Mouse (Mus musculus) splenic B cell, adult 2 months (primary cell): ENCODE results near the gene Hectd4.
"Not testable (repeated sequence)": the region's sequence is repeated elsewhere in the genome, so short reads cannot be mapped to it uniquely, and the experiment has no call there.

Experiments used
- DNase-seq: peaks from one replicate; pipeline ENCODE4 v3.0.0-alpha.2; 2011; ENCODE audit warnings: low read depth, low spot score
- H3K27me3 ChIP-seq: 2 replicates; pipeline ENCODE4 v1.6.1; 2012; ENCODE audit warnings: mild to moderate bottlenecking, low read length, moderate library complexity, mixed read lengths; ENCODE audit not compliant: control insufficient read depth, poor library complexity, insufficient read depth, severe bottlenecking
- H3K36me3 ChIP-seq: 2 replicates; pipeline ENCODE4 v1.6.1; 2012; ENCODE audit warnings: mild to moderate bottlenecking, low read length, moderate library complexity, mixed read lengths; ENCODE audit not compliant: control insufficient read depth, poor library complexity, insufficient read depth, severe bottlenecking

The Hectd4 gene

DNA sequence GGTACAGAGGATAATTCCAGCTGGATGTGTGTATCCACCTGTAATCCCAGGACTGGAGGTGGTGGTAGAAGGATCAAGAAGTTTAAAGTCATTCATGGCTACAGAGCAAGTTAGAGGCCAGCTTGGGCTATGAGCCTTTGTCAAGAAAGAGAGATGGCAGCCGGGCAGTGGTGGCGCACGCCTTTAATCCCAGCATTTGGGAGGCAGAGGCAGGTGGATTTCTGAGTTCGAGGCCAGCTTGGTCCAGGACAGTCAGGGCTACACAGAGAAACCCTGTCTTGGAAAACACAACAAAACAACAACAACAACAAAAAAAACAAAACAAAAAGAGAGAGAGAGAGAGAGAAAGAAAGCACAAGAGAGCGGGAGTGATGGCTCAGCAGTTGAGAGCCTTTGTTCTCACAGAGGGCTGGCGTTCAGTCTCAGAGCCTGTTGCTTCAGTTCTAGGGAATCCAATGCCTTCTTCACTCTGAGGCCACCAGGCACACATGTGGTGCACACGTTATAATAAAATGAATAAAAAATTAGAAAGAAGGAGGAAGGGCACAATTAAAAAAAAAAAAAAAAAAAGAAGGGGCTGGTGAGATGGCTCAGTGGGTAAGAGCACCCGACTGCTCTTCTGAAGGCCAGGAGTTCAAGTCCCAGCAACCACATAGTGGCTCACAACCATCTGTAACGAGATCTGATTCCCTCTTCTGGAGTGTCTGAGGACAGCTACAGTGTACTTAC, 3.3 kb upstream of the Hectd4 start:
- H3K27me3 ChIP-seq, H3K36me3 ChIP-seq, DNase-seq: not testable (repeated sequence)

DNA sequence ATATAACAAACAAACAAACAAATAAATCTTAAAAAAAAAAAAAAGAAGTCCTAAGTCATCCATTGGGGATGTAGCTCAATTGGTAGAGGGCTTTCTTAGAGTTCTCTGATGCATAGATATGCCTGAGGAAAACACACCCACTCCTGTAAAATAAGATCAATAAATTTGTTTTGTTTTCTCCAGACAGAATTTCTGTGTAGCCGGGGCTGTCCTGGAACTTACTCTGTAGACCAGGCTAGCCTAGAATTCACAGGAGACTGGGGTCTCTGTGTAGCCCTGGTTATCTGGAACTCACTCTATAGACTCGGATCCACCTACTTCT, 2.7 kb upstream of the Hectd4 start:
- no peak for DNase-seq
- Histone ChIP-seq H3K27me3 (no peaks in the 10 kb centered on the region; the same call in 1 of the 2 replicates), H3K36me3 (peaks cover 4% of the 10 kb centered on the region; the same call in 1 of the 2 replicates)

- H3K36me3 ChIP-seq = no peaks in the 10 kb centered on the region
- H3K27me3 ChIP-seq = no peaks in the 10 kb centered on the region; the same call in 1 of the 2 replicates
Measured at GRCm38 (mm10) chr5:121219190-121219589, 829 bp upstream of the Hectd4 start.

GRCm38 (mm10) chr5:121220732-121221301, 798 bp downstream of the Hectd4 start:
- DNase-seq = peak; percentile 36
- Histone ChIP-seq H3K27me3 (no peaks in the 10 kb centered on the region), H3K36me3 (no peaks in the 10 kb centered on the region)

More at GRCm38 (mm10) chr5:121219190-121219589, 829 bp upstream of the Hectd4 start:
- DNase-seq = peak; percentile 76

DNA sequence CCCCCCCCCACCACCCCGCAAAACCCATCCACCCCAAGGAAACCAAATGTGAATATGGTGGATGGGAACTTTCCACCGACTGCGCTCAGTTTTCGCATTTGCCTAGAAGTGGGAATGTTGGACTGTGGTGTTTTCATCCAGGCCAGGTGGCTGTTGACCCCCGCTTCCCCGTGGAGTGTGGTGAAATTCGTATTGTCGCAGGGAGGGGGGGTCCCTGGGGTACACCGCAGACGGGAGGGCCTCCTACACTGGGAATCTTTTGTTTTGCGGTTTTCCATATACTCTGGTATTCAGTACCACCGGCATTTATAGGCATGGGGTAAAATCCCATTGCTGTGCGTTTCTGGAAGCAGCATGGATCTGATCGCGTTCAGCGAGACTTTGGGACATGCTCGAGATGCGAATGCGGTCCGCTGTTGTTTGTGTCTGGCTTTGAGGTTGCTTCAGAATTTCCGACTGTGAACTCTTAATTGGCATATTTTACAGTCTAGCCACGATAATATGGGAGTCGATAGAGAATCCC, 1.4 kb downstream of the Hectd4 start:
- Histone ChIP-seq H3K36me3 (no peaks in the 10 kb centered on the region), H3K27me3 (no peaks in the 10 kb centered on the region)
- DNase-seq = no peak

DNA sequence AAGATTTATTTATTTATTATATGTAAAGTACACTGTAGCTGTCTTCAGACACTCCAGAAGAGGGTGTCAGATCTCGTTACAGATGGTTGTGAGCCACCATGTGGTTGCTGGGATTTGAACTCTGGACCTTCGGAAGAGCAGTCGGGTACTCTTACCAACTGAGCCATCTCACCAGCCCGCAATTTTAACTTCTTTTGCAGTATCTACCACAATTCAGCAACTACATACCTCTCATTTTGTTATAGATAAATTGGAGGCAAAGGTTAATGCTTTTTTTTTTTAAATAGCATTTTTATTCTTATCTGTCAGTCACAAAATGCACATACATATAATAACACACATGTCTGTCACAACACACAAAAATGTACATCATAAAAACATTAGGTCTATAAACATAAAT, 4.0 kb downstream of the Hectd4 start:
- not testable (repeated sequence) for DNase-seq, H3K27me3 ChIP-seq, H3K36me3 ChIP-seq

DNA sequence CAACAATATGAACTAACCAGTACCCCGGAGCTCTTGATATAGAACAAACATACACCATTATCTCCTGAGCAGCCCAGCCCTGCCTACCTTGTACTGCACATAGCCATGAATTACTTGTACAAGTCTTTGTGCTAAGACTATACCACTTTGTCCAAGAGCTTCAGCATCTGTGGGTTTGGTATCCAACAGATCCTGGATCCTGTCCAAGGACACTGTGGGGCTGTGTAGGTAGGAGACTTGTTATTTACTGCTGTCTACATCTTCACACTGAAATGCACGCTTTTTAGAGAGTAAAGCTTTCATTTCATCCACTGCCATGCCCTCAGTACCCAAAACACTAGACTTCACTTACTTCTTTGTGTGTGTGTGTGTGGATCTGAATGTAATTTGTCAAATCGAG, 4.8 kb downstream of the Hectd4 start:
- no peaks in the 10 kb centered on the region for H3K27me3 ChIP-seq
- no peak for DNase-seq
- H3K36me3 ChIP-seq = no peaks in the 10 kb centered on the region; the same call in 1 of the 2 replicates

DNA sequence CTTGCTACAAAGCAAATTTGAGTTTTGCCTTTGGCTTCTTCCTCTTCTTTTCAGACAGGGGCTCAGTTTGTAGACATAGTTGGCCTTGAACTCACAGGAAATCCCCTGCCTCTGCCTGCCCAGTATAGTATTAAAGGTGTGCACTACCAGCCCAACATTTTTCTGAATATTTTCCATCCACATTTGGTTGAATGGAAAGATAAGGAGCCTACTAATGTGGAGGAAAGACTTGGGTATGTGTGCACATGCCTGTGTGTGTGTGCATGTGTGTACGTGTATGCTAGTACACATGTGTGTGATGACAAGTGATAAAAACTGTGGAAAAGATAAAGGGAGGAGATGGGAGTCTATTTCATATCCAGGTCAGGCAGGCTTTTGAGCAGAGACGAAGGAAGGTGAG, 5.8 kb downstream of the Hectd4 start:
- no peak for DNase-seq
- no peaks in the 10 kb centered on the region for H3K27me3 ChIP-seq
- no peaks in the 10 kb centered on the region; the same call in 1 of the 2 replicates for H3K36me3 ChIP-seq

DNA sequence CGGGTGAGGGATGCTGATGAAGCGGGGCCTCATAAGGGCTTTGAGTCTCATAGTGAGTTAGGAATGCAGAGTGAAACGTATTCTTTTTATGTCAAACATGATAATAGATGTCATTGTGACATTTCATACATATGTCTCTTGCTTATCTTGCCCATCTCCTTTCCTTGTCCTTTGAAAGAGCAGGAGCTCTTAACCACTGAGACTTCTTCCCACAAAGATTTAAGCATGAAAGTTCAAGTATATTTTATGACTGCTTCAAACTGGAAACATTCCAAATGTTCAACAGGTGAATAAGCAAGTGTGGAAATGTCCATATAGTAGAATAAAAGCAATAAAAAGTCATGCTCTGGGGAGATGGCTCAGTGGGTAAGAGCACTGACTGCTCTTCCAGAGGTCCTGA, 6.4 kb downstream of the Hectd4 start:
- no peak for DNase-seq
- Histone ChIP-seq H3K36me3 (no peaks in the 10 kb centered on the region; the same call in 1 of the 2 replicates), H3K27me3 (no peaks in the 10 kb centered on the region)

GRCm38 (mm10) chr5:121226845-121227244, 6.8 kb downstream of the Hectd4 start:
- DNase-seq = peak; percentile 31
- no peaks in the 10 kb centered on the region for H3K27me3 ChIP-seq
- H3K36me3 ChIP-seq = no peaks in the 10 kb centered on the region; the same call in 1 of the 2 replicates

DNA sequence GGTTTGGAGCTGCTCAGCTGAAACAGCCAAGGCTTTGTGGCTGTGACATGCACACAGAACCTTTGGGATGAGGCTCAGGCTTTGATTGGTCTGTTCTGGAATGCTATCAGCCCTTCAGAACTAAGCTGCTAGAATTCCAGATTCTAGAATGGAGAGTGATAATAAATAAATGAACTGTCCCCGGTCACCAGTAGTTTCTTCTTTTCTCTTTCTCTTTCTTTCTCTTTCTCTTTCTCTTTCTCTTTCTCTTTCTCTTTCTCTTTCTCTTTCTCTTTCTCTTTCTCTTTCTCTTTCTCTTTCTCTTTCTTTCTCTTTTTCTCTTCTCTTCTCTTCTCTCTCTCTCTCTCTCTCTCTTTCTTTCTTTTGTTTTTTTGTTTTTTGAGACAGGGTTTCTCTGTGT, 7.3 kb downstream of the Hectd4 start:
- H3K27me3 ChIP-seq, DNase-seq: not testable (repeated sequence)

DNA sequence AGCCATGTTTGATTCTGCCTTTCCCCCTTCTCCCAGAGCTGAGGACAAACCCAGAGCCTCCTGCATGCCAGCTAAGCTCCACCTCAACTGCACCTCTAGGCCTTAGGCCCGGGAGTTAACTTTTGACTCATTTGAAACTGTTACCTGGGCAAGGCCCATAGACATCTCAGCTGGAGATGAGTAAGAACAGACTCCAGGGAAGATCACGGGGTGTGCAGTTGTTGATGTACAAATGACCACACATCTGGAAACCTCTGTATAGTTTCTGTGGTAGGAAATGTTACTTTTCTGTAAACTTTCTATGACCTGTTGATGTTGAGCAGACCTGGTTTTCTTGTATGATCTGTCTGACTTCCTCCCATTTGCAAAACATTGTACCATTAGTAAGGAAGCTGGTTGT, 9.2 kb downstream of the Hectd4 start:
- Histone ChIP-seq H3K27me3 (no peaks in the 10 kb centered on the region), H3K36me3 (no peaks in the 10 kb centered on the region; the same call in 1 of the 2 replicates)
- no peak for DNase-seq

More for the DNA sequence above, 7.3 kb downstream of the Hectd4 start:
- not testable (repeated sequence) for H3K36me3 ChIP-seq

DNA sequence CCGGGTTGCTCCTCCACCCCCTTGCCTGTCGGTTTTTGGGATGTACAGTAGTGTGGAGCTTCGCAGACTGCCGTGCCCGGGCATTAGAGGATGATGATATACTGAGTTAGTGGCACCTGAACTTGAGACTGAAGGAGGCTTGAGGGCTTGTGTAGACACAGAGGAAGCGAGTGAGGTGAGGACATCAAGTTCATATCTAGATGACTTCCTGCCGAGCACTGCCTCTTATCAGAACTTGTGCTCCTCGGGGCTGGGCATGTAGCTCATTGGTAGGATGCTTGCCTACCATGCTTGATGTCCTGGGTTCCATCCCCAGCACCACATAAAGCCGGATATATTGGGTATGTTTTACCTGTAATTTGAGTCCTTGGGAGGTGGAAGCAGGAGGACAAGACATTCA, 10.8 kb downstream of the Hectd4 start:
- DNase-seq = no peak
- Histone ChIP-seq H3K27me3 (no peaks in the 10 kb centered on the region), H3K36me3 (no peaks in the 10 kb centered on the region; the same call in 1 of the 2 replicates)

- DNase-seq = no peak
- H3K36me3 ChIP-seq = no peaks in the 10 kb centered on the region
- H3K27me3 ChIP-seq = no peaks in the 10 kb centered on the region
Measured at GRCm38 (mm10) chr5:121232789-121233188, 12.8 kb downstream of the Hectd4 start.

DNA sequence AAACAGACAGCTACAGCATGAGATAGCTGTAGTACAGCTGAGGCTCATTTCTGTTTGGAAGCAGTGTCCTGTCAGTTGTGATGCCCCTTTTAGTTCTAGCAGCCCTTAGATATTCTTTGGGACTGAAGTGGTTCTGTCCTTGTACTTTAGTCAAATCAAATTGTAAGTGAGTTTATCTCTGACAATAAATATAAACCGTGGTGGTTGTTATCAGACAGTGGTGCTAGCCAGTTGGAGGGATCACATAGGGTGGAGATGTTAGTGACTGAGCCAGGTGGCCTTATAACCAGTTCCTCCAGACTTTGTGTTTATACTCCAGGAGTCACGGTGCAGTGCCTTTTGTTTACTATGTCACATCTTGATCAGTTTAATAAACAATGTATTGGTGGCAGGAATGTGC, 13.7 kb downstream of the Hectd4 start:
- Histone ChIP-seq H3K36me3 (no peaks in the 10 kb centered on the region), H3K27me3 (no peaks in the 10 kb centered on the region)
- DNase-seq = no peak
